Mouse (Mus musculus) olfactory bulb, adult 2 months (tissue): ENCODE measurements around the gene Fam3c.

Experiments
- CTCF ChIP-seq: fragments of 200-500 bp; IDR thresholded peaks from 2 replicates; pipeline ENCODE4 v1.5.1; 2012; ENCODE audit warnings: low read depth, mild to moderate bottlenecking, low read length, moderate library complexity; ENCODE audit not compliant: insufficient read depth
- POLR2A ChIP-seq: fragments of 200-500 bp; IDR thresholded peaks from 2 replicates; pipeline ENCODE4 v1.6.1; 2012; ENCODE audit warnings: mild to moderate bottlenecking, low read depth, low read length, moderate library complexity; ENCODE audit not compliant: insufficient read depth

DNA sequence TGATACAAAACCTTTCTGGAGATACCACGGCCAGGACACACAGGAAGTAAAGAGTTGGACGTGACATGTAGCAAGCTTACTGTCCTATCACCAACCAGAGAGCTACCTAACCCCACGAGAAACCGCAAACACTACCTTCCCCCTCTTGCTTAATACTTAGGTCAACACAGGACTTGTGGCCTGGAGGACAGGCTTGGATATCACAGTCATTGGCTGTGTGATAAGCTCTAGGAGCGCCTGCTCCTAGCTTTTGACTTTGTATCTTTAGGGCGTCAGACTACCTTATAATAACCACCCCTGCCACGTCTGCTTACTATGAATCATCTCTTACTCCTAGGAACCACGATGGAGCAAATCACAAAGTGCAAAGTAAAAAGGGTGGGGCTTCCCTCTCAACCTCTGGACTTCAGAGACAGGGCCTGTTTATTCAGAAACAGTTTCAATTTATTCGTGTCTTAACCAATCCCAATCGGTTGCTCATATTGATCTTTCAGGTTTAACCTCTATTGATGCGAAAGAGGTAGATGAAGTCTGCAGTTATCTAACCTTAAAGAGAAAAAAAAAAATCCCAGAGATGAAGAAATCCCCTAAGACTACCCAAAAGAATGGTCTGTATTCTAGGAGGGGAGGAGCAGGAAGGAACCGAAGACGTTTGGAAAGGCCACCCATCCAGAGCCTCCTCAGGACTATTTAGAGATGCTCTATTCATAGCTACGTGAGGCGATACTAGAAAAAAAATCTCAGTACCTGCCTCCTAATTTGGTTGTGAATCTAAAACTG lies 16.1 kb downstream of the Fam3c start:
- TF ChIP-seq CTCF (no peak), POLR2A (no peak)
